Mouse (Mus musculus): ENCODE results near the gene Hmgb2. TPM values are rescaled to one million over a fixed set of nuclear protein-coding genes. Genes with fewer than 3 reads are reported as not detected.

Gene Hmgb2
- 4.9 and 10.1 TPM in 2 replicates for polyA plus RNA-seq (2012; rRNA removed; ENCODE audit: low replicate concordance)

GRCm38 (mm10) chr8:57511316-57512118 lies at the start of gene Hmgb2:
Gene Hmgb2 (plus strand): TSS chr8:57511907.

GRCm38 (mm10) chr8:57487441-57488155 lies 24.1 kb upstream of the Hmgb2 start, which contains the start of gene Sap30:
Gene Sap30 (minus strand): TSS chr8:57487860.

Other genes with a start within 250 kb of the Hmgb2 start
- gene Hand2, start 190.9 kb upstream of the Hmgb2 start, polyA plus RNA-seq (2012; rRNA removed; ENCODE audit: low replicate concordance) = 11.3 and 16.3 TPM in 2 replicates
- not detected in 2 replicates for gene Scrg1, start 56.0 kb upstream of the Hmgb2 start, polyA plus RNA-seq (2012; rRNA removed; ENCODE audit: low replicate concordance)
- gene Sap30, start 24.0 kb upstream of the Hmgb2 start, polyA plus RNA-seq (2012; rRNA removed; ENCODE audit: low replicate concordance) = 7.6 and 19.6 TPM in 2 replicates
- gene Galnt7, start 141.1 kb downstream of the Hmgb2 start, polyA plus RNA-seq (2012; rRNA removed; ENCODE audit: low replicate concordance) = 1.8 and 3.6 TPM in 2 replicates

Measured in duodenum, adult 2 months (tissue).